Comparison of ENCODE assay signal across 22 mouse cellular contexts in genomic region chr16:22187366-22187765, GRCm38 (mm10).
"Had no signal": no experiment of that assay in that cellular context is flagged by ENCODE, and none has a peak within 500 bp of the region (broad histone marks: within the 10 kb centered on the region; RNA-seq: fewer than 3 reads in every experiment).

No protein-coding gene starts in this region.

- H3K27me3 ChIP-seq: heart, embryonic 12.5 days; hindbrain, embryonic 13.5 days; hindbrain, embryonic 15.5 days; kidney, embryonic 15.5 days; limb, embryonic 13.5 days; limb, embryonic 15.5 days; liver, embryonic 12.5 days had no signal

- H3K36me3 ChIP-seq: heart, embryonic 10.5 days; heart, embryonic 12.5 days; hindbrain, embryonic 13.5 days; hindbrain, embryonic 15.5 days; kidney, embryonic 15.5 days; limb, embryonic 13.5 days; limb, embryonic 15.5 days; liver, embryonic 12.5 days had no signal

- ATAC-seq: hindbrain, postnatal 0 days; intestine, embryonic 16.5 days; liver, embryonic 12.5 days had no signal

- H3K4me3 ChIP-seq: heart, embryonic 10.5 days; heart, embryonic 12.5 days; hindbrain, embryonic 13.5 days; hindbrain, embryonic 15.5 days; kidney, embryonic 15.5 days; layer of hippocampus, adult 2 months; left cerebral cortex, adult 2 months; limb, embryonic 13.5 days; limb, embryonic 15.5 days; liver, embryonic 12.5 days had no signal

- DNase-seq: gastrocnemius, postnatal 14 days; gastrocnemius, postnatal 36 days; heart, adult 18-20 months; heart, postnatal 14 days; heart, postnatal 36 days; kidney, adult 11 months; kidney, adult 2 months; kidney, adult 9 months; kidney, postnatal 25 days; kidney, postnatal 4 days had no signal

- H3K9me3 ChIP-seq: heart, embryonic 10.5 days; heart, embryonic 12.5 days; hindbrain, embryonic 15.5 days; kidney, embryonic 15.5 days; limb, embryonic 13.5 days; limb, embryonic 15.5 days; liver, embryonic 12.5 days had no signal

- H3K4me1 ChIP-seq: heart, embryonic 10.5 days; heart, embryonic 12.5 days; hindbrain, embryonic 13.5 days; hindbrain, embryonic 15.5 days; kidney, embryonic 15.5 days; limb, embryonic 13.5 days; liver, embryonic 12.5 days had no signal
